Mouse (Mus musculus) kidney, adult 11 months (tissue): ENCODE results near the gene Cdk5rap3.

Experiments used
- DNase-seq: peaks from one replicate; pipeline ENCODE4 v3.0.0; 2022

Gene Cdk5rap3

DNA sequence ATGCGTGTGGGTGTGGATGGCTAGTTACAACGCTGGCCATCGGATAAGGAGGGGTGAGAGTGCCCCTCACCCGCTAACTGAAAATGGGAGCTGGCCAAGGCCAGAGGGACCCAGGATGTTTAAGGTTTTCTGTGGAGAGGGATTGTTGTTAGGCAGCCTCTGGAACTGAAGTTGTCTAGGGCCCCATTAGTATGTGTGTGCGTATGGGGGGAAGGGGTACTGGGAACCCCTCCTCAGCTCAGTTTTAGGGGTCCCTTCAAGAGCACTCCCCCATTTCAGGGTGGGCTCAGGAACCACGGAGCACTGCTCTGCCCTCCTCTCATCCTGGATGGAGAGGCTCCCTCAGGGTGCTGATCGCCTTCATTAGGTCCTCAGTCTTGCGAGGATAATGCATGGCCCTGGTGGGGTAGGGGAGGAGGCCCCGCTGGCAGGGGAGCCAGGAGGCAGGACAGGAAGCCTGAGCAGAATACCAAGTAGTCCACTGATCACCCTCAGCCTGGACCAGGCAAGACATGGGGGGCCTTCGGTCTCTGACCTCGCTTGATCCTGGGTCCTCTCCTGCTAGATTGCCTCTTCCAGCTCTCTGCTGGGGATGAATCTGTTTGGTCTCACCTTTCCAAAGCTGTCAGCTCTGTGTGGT, 23.0 kb downstream of the Cdk5rap3 start:
- DNase-seq = no peak

DNA sequence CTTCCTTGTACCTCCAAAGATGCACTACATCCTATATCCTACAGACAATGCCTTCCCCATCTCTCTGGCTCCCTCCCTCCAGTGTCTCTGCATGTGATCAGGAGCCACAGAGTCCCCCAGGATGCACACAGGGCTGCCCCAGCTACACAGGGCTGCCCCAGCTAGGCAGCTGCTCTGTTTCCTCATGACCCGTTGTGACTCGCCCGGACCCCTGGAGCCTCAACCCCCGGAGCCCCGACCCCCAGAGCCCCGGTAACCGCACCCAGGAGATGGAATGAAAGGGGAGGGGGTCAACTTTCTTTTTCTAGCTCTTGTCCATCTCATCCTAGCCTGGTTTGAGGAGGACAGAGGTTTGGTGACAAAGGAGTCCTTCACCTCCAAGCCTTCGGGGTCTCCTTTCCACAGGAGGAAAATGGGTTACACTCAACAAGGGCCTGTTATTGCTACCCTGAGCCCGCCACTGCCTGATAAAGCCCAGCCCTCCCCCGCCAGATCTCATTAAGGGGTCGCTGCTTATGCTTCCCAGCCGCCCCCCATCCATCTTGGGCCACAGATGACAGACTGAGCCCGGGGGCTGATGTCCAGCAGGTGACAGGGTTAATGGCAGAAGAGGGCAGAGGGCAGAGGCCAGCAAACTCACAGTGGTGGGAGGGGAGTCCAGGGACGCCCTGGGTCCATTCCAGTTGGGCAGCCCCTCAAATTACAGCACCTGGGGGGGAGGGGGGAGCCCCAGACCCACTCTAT, 24.3 kb downstream of the Cdk5rap3 start:
- no peak for DNase-seq

DNA sequence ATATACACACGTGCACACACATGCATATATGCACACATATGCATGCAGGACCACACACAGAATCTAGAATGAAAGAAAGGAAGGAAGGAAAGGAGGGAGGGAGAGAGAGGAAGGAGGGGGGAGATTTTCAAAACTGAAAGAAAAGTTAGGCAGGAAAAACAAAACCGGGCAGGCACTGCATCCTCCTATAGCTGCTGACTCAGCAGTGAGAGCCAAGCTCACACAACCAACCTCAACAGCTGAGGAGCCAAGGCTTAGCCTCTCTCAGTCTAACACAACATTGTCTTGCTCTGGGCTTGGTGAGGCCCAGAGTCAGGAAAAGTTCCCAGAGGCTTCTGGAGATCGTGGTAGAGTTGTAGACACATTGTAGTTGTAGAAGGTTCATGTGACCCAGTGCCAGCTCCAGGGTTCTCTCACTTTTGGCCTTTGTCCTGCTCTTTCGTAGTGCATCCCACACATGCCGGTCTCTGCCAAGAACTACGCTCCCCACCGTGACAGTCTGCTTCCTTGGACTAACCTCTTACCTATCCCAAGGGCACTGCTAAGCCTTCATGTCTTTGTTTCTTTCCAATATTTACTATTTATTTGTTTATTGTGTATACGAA, 29.3 kb downstream of the Cdk5rap3 start:
- DNase-seq = no peak

DNA sequence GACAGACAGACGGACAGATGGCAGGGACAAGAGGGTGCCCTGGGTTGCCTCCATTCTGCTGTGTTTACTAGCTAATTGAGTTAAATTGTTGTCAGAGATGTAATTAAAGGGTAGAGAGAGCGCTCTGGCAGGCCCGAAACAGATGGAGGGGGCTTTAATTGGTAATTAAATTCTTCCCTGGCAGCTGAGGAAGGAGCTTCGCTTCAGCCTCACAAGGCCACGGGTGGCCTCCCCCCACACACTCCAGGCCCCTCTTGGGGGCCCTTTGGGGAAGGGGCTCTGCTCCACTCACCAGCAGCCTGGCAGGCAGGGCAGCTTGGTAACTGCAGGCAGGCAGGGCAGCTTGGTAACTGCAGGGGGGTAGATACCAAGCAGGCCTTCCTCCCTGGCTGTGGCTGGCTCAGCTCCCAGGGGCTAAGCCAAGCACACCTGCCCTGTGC, 30.4 kb downstream of the Cdk5rap3 start:
- no peak for DNase-seq

DNA sequence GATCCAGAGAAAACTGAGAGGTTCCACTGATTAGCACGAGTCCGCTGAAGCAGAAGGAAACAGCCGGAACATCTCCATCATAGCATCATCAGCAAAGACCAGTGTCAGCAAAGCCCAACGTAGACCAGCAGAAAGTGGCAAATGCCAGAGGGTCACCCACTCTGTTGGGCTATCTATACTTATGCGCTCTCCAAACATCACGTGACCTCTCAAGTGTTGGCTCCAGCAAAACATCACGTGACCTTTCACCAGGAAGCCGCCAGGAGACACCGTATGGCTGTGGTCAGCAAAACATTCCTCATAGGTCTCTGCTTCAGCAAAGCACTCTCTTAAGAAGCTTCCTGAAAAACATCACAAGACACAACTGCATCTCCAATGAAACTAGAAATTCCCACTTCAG, 36.0 kb downstream of the Cdk5rap3 start:
- no peak for DNase-seq

DNA sequence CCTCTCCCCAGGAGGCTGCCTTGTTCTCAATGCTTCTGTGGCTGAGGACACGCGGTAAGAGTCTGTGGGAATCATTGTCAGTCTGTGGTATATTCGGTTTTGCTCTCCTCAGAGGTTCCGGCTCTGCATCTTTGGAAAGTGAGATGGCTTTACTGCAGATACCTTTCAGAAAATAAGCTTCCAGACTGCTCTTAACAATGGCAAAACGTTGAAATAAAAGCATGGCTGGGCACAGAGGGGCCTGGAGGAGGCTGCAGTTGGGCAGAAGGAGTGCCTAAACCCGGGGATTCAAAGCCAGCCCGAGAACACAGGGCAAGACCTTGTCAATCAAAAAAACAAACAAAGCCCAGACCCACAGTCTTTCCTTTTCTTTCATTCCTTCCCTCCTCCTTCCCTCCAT, 36.9 kb downstream of the Cdk5rap3 start:
- DNase-seq = no peak

DNA sequence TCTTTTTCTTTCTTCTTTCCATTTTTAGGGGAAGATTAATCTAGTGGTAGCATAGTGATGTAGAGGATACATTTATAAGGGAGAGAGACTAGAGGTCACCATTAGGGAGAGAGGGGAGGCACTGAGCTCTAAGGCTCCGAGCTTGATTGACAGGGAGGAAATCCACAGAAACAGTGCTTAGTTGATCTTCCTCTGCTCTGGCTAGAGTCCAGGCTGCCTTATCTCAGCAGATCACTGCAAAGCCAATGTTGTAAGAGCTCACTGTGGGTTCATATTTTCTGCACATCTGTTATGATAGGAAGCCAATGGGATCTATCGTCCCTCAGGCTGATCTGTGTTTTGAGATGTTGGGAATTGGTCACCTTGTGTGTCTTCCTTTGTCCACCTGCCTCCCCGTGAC, 37.6 kb downstream of the Cdk5rap3 start:
- DNase-seq = no peak

DNA sequence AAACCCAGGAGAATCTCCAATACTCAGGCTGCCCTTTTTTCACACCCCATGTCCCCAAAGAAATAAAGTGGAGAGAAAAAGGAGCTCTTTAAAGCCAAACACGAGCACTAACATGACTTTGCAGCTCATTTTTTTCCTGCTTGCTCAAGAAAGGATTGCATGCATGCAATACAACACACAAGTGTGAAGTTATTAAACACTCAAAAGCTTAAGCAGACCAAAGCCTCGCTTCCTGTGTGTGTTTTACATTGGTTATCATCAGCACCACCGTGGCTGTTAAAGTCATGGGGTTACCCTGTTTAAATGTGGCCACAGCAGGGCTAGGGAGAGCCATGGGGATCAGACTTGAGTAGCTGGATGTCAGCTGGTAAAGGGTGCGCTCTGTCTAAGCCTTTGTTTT, 39.2 kb downstream of the Cdk5rap3 start:
- DNase-seq = no peak

DNA sequence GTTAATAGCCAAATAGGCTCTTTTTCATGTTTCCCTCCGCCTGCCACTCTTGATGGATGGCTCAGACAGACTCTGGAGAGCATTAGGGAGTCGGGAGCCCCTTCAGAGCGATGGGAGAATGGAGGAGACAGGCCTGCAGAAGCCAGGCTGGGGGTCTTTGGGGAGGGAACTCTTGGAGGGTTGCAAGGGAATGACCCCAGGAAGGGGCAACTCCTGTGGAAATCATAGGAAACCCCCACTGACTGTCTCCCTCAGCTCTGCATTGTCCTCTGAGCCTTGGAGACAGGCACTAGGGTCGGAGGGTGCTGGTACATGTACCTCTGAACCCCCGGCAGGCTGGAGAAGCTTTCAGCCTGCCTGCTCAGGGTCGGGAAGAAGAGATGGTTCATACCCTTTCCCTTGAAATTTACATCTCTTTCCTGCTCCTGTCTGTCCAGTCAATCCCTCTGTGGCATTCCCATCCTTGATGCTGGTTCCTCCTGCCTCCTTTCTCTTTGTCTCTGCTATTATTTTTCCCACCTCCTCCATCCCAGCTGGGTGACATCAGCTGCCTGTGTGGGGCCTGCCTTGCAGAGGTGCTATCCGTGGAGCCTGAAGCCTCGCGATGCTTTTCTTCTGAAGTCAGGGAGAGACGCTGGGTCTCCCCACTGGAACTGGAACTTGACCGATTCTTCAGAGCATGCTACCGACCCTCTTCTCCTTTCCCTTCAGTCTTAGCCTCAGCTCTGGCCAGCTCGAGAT, 39.8 kb downstream of the Cdk5rap3 start:
- DNase-seq = no peak

DNA sequence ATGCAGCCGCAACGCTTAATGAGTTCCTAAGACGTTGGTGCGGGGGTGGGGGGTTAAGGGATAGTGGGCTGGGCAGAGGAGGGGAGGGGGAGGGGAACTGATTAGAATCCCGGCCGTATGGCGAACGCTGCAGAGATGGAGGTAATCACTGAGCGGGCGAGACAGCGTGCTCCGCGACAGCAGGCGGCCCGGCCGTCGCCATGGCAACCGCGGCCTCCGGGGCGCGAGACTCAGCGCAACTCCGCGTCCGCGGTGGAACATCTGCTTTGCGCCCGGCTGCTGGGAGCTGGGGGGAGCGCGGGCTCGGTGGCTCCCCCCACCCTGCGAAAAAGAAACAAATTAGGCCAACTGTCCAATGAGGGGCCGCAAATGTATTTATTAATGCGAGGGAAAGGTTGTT, 40.6 kb downstream of the Cdk5rap3 start:
- no peak for DNase-seq

DNA sequence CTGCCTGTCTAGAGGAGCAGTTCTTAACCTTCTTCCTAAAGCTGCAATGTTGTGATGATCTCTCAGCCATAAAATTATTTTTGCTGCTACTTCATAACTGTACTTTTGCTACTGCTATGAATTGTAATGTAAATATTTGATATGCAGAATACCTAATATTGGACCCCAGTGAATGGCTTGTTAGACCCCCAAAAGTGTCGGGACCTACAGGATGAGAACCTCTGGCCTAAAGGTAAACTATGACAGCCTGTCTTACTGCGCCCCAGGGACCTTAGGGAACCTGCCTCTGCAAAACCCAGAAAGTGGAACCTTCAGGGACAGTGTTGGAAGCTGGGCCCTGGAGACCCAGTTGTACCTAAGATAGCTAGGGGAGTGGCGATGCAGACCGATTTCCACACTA, 41.0 kb downstream of the Cdk5rap3 start:
- no peak for DNase-seq

DNA sequence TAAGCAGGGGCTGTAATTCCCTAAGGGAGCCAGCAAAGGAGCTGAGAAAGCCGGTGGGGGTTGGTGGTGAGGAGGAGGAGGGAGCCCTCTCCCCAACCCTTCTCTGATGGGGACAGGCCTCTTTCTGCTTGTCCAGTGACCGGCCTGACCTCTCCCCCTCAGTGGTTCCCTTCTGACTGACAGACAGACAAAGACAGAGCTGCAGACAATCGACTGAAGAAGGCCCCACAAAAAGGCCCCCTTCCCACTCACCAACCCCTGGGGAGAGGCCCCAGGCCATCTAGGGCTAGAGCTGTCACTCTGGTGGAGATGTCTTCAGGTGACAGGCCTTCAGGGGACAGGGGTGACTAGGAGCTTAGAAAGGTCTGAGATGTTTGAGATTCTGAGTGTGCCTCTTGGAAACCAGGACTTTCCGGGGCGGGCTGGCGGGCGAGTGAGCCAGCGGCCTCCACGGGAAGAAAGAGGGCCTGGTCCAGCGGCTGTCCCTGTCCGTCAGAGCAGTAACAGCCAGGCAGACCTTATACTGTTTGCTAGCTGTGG, 42.6 kb downstream of the Cdk5rap3 start:
- no peak for DNase-seq

DNA sequence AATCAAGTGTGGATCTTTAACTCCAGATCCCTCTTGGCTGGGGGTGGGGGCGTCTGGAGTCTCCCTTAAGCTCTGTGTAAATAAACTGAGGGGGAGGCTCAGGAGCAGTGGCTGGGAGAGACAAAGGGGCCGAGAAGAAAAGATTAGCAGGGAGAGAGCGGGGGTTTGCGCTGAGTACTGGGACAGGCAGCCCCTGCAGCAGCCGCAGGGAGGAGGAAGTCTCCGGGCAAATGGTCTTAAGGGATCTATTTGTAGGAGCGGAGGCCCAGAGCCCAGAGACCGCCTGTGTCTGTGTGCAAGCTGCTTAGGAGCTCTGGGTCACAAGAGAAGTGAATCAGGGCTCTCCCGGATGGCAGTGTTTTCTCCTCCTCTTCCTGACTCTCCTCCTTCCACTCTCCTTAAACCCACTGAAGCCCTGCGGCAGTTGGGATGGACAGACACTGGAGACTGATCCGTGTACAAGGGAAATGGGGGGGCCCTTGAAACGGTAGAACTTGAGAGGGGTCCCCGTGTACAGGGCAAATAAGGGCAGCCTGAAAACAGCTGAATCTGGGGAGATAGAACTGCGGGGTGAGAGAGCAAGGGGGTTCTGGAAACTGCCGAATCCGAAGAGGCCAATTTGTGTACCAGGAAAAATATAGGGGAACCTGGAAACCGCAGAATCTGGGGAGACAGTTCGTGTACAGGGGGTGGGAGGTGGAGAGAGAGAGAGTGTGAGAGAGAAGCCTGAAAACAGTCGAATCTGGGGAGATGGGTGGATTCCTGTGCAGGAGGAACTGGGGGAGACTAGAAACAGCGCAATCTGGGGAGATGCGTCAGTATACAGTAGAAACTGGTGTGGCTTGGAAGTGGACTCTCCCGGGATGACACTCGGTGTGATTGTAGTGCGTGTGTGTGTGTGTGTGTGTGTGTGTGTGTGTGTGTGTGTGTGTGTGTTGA, 43.6 kb downstream of the Cdk5rap3 start:
- no peak for DNase-seq

DNA sequence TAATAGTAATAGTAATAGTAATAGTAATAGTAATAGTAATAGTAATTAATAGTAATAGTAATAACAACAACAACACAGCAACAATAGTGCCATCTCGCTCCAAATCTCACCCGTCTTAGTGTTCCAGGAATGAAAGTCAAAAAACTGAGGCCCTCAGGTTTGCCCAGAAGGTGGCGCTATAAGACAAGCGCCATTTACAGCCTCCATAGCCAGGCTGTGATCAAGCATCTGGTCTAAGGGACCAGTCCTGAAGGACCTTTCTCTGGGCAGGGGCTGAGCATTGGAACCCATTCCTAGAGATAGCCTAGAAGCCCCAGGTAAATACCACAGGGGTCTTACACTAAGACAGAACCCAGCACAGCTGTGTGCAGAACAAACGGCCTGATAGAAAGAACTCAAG, 49.1 kb downstream of the Cdk5rap3 start:
- DNase-seq = peak; percentile 54

DNA sequence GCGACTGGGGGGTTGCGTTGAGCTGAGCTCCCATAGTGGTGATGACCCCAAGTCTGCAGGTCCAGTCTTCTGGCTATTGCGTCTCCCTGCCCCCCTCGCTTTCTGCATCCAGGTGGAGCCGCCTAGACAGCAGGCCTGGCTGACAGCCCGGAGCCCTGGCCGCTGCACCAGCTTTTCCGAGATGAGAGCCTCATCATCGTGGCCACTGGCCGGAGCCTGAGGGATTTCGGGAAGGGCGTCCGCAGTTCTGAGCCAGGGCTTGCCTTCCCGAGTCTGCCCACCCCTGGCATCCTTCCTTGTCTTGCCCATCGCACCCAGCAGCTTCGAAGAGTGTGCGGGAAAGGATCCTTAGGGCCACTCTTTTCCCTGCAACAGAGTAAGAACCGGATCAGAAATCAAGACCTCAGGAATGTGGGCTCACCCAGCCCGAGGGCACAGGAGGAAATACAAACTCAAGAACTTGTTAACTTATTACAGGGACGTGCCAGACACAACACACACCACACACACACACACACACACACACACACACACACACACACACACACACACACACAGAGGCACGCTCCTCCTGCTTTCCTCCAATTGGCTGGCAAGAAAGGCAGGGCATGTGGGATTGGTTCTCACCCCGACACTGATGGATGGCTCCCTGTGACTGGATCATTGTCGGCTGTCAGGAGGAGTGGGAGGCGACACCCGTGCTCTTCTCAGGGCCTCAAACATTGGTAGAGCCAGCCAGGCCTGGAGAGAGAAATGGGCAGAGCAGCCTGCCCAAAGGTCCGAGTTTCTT, 52.9 kb downstream of the Cdk5rap3 start:
- peak; percentile 81 for DNase-seq

DNA sequence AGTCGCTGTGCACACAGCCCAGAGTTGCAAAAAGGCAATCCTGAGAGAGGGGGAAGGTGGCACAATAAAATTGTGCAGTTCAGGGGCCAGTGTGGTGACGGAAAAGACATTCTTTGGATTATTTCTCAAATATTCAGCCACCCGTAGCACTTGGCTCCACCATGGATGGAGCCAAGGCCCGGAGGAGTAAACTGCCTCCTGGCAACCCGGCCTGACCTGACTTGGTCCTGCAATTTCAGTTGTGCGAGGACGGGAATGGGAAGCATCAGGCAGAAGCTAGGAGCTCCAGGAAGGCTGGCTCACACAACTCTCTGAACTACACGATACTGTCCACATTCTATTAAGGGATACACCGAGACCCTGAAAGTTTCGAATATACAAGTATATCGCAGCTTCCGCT, 53.8 kb downstream of the Cdk5rap3 start:
- peak; percentile 34 for DNase-seq

DNA sequence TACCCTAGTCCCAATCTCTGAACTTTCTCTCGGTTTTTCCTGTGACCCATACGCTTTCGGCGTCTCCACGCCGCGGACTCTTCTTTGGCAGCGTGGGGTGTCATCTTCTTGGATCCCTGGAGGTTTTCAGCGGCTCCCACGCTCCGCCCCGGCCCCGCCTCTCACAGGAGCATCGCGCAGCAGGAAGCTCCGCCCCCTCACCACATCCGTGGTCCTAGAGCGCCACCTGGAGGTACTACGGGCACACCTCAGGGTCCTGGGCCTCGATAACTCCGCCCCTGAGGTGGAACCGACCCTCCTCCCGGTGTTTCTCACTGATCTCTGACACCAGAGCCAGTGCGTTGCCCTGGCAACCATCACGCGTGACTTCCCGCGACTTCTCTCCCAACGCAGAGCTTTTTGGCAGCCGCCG, 54.4 kb downstream of the Cdk5rap3 start:
- DNase-seq = peak; percentile 96

DNA sequence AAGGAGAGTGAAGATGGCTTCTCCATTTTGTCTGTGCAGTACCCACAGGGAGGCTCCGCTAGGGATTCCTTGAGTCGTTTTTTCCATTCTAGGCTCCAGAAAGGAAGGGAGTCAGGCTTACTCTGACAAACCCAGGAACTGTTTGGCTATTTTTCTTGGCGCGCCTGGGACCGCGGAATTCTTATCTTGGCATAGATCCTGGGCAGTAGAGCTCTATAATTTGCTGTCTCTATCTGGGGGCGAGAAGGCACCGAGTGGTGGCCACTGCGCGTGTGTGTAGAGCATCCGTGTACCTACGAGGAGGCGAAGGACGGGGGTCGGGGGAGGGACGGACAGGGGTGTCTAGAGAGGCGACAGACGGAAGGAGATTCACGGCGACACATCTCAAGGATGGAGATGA, 54.9 kb downstream of the Cdk5rap3 start:
- peak; percentile 66 for DNase-seq

DNA sequence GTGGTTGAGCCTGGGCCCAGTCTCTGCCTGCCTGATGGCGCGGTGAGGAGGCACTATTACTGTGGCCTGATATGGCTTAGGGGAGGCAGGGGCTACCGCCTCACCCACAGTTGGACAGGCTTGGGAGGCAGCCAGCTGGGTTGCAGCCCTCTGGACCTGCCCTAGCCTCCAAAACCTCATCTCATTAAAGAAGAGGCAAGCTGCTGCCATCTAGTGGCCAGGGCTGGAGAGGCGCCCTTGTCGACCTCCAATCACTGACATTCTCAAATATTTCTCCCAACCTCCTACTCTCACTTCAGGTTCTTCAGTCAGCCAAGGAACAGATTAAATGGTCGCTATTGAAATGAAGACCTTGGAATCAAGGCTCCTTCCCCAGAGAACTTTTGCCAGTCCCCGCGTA, 55.7 kb downstream of the Cdk5rap3 start:
- peak; percentile 78 for DNase-seq

DNA sequence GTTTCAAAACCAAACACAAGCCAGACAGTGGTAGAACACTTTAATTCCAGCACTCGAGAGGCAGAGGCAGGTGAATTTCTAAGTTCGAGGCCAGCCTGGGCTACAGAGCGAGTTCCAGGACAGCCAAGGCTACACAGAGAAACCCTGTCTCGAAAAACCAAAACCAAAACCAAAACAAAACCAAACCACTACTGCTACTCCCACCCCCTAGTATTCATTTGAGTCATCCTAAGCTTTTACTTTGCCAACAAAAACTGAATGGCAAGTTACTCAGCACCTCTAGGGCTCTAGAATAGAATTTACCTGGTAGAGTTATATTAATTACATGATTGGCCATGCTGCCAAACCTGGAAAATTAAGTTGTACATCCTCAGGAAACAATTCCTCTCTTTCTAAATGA, 56.7 kb downstream of the Cdk5rap3 start:
- no peak for DNase-seq

DNA sequence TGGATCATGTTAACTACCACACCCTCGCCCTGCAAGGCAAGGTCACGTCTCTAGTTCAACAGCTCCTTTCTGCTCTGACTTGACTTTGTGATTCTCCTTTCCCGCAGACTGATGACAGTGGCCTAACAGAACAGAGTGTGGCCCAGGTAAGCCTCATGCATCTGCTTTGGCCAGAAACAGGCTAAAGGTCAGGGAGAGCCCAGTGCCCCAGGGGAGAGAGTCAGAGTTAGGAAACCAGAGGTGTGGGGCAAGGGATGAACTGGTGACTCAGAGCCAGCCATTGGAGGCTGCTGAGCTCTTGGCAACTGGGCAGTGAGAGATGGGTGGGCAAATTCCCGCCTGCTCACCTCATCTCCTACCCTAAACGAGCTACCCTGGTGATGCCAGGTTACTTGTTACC, 58.9 kb downstream of the Cdk5rap3 start:
- DNase-seq = no peak
